ENCODE assay signal across 8 mouse cellular contexts in genomic region chr17:23828271-23829001, GRCm38 (mm10). TPM values are rescaled to one million over a fixed set of nuclear protein-coding genes. Genes with fewer than 3 reads are reported as not detected.
DNase-seq lines count a peak whose midpoint lies in the region; ATAC-seq and TF ChIP-seq lines count a peak whose summit lies in the region.

No protein-coding gene starts in this region.

- TF ChIP-seq CTCF in Patski (IDR thresholded peaks at IDR 0.05): no peak

- H3K4me1 ChIP-seq in embryonic facial prominence, embryonic 10.5 days: peaks cover 22% of the 10 kb centered on the region
- peaks cover 15% of the 10 kb centered on the region for H3K4me1 ChIP-seq in neural tube, embryonic 12.5 days

- WGBS in embryonic facial prominence, embryonic 10.5 days: under 1% methylated on average over 47 of the region's 47 CpGs
- under 1% methylated on average over 46 of the region's 47 CpGs for WGBS in neural tube, embryonic 12.5 days

- H3K36me3 ChIP-seq in embryonic facial prominence, embryonic 10.5 days (replicated peaks): peaks cover 41% of the 10 kb centered on the region
- peaks cover 36% of the 10 kb centered on the region for H3K36me3 ChIP-seq in neural tube, embryonic 12.5 days

- peak; percentile 51 for ATAC-seq in Patski
- ATAC-seq in neural tube, embryonic 12.5 days (ENCODE audit: low FRiP score, low read depth): peak; percentile 85

- in situ Hi-C loops in Patski (cut with MboI; ENCODE audit: low pct_unique_long_range_greater_than_20kb): no loop called here

- peak overlapping the region; percentile 83 for H3K4me3 ChIP-seq in embryonic facial prominence, embryonic 10.5 days
- H3K4me3 ChIP-seq in neural tube, embryonic 12.5 days: peak overlapping the region; percentile 62

- peak overlapping the region; percentile 88 for H3K4me2 ChIP-seq in neural tube, embryonic 12.5 days (replicated peaks)

- no peaks in the 10 kb centered on the region for H3K9me3 ChIP-seq in embryonic facial prominence, embryonic 10.5 days
- no peaks in the 10 kb centered on the region for H3K9me3 ChIP-seq in neural tube, embryonic 12.5 days

- POLR2A ChIA-PET in Patski (lab: Charles Lee): interaction anchor here (0.9 to 1.7 kb wide), 3 partner anchors 10 to 22 kb away, joined by 3 to 5 read pairs (median 3); no protein-coding TSS in a partner anchor

- CTCF ChIA-PET in Patski (lab: Charles Lee): interaction anchor here (0.7 to 3.3 kb wide), 16 partner anchors 15 to 134 kb away, joined by 3 to 23 read pairs (median 4); partner anchors contain the start of genes Prss32 and Prss41

- DNase-seq in 416B (ENCODE audit: low read depth) (peak; percentile 53), Patski (ENCODE audit: low read depth, low spot score) (no peak)
- DNase-seq in embryonic facial prominence, embryonic 10.5 days (ENCODE audit: low spot score): peak; percentile 81
- DNase-seq in heart, adult 8-10 months (ENCODE audit: low spot score): peak; percentile 41
- peak; percentile 73 for DNase-seq in kidney, postnatal 10 days
- DNase-seq in lung, adult 18-20 months: peak; percentile 56 to 58
- DNase-seq in thymus, postnatal 0 days (ENCODE audit: low spot score): peak; percentile 66

- peak overlapping the region; percentile 92 for H3K27ac ChIP-seq in embryonic facial prominence, embryonic 10.5 days (replicated peaks)
- peak overlapping the region; percentile 89 for H3K27ac ChIP-seq in neural tube, embryonic 12.5 days

- H3K9ac ChIP-seq in neural tube, embryonic 12.5 days: peak overlapping the region; percentile 72

- no peaks in the 10 kb centered on the region for H3K27me3 ChIP-seq in Patski
- peaks cover 20% of the 10 kb centered on the region for H3K27me3 ChIP-seq in embryonic facial prominence, embryonic 10.5 days (replicated peaks; ENCODE audit: low read depth, poor library complexity, severe bottlenecking)
- H3K27me3 ChIP-seq in neural tube, embryonic 12.5 days (replicated peaks): peaks cover 9% of the 10 kb centered on the region; the same call in 1 of the 2 replicates

RNA-seq across cellular contexts. Expression of gene Elob, which starts 0.5 kb away (rescaled TPM):
- polyA plus RNA-seq in Patski (2021): 610 TPM
- 1,075 and 1,103 TPM in 2 replicates for polyA plus RNA-seq in embryonic facial prominence, embryonic 10.5 days (2016; fragmentation: Nextera tagmentation; extraction: Ambion mirVana)
- 100 to 1,000 TPM; 321 to 411 (median 362) TPM for total RNA-seq in heart, adult 8-10 months (2022)
- 1,078 and 1,213 TPM in 2 replicates for polyA plus RNA-seq in neural tube, embryonic 12.5 days (2016; fragmentation: Nextera tagmentation; extraction: Ambion mirVana)
- polyA plus RNA-seq in thymus, postnatal 0 days (2015; fragmentation: Nextera tagmentation; extraction: Ambion mirVana): 1,085 and 1,139 TPM in 2 replicates

RNA-seq across cellular contexts. Expression of gene Prss33, which starts 7.4 kb away (rescaled TPM):
- polyA plus RNA-seq in Patski (2021): not detected
- polyA plus RNA-seq in embryonic facial prominence, embryonic 10.5 days (2016; fragmentation: Nextera tagmentation; extraction: Ambion mirVana): 0.21 TPM in 1 of 2 replicates, not detected in the other
- total RNA-seq in heart, adult 8-10 months (2022): not detected
- polyA plus RNA-seq in neural tube, embryonic 12.5 days (2016; fragmentation: Nextera tagmentation; extraction: Ambion mirVana): not detected in 2 replicates
- 0.40 and 0.48 TPM in 2 replicates for polyA plus RNA-seq in thymus, postnatal 0 days (2015; fragmentation: Nextera tagmentation; extraction: Ambion mirVana)

RNA-seq across cellular contexts. Expression of gene Prss32, which starts 15.2 kb away (rescaled TPM):
- polyA plus RNA-seq in Patski (2021): 0.45 TPM
- polyA plus RNA-seq in embryonic facial prominence, embryonic 10.5 days (2016; fragmentation: Nextera tagmentation; extraction: Ambion mirVana): 0.45 TPM in 1 of 2 replicates, not detected in the other
- not detected for total RNA-seq in heart, adult 8-10 months (2022)
- polyA plus RNA-seq in neural tube, embryonic 12.5 days (2016; fragmentation: Nextera tagmentation; extraction: Ambion mirVana): not detected in 2 replicates
- 0.12 and 0.14 TPM in 2 replicates for polyA plus RNA-seq in thymus, postnatal 0 days (2015; fragmentation: Nextera tagmentation; extraction: Ambion mirVana)

RNA-seq across cellular contexts. Expression of gene Prss41, which starts 15.5 kb away (rescaled TPM):
- polyA plus RNA-seq in Patski (2021): 0.35 TPM
- polyA plus RNA-seq in embryonic facial prominence, embryonic 10.5 days (2016; fragmentation: Nextera tagmentation; extraction: Ambion mirVana): 3.2 and 3.6 TPM in 2 replicates
- total RNA-seq in heart, adult 8-10 months (2022): under 1 TPM in 2 of 4 experiments, not detected in 2; 0.14 to 0.16 TPM
- 1.2 and 1.7 TPM in 2 replicates for polyA plus RNA-seq in neural tube, embryonic 12.5 days (2016; fragmentation: Nextera tagmentation; extraction: Ambion mirVana)
- polyA plus RNA-seq in thymus, postnatal 0 days (2015; fragmentation: Nextera tagmentation; extraction: Ambion mirVana): 0.28 and 0.42 TPM in 2 replicates

RNA-seq across cellular contexts. Expression of gene Srrm2, which starts 38.1 kb away (rescaled TPM):
- polyA plus RNA-seq in Patski (2021): 314 TPM
- 511 and 516 TPM in 2 replicates for polyA plus RNA-seq in embryonic facial prominence, embryonic 10.5 days (2016; fragmentation: Nextera tagmentation; extraction: Ambion mirVana)
- 100 to 1,000 TPM; 151 to 179 (median 164) TPM for total RNA-seq in heart, adult 8-10 months (2022)
- 617 and 693 TPM in 2 replicates for polyA plus RNA-seq in neural tube, embryonic 12.5 days (2016; fragmentation: Nextera tagmentation; extraction: Ambion mirVana)
- polyA plus RNA-seq in thymus, postnatal 0 days (2015; fragmentation: Nextera tagmentation; extraction: Ambion mirVana): 318 and 508 TPM in 2 replicates
